Mouse (Mus musculus) heart, postnatal 0 days (tissue): ENCODE results near the gene Gm27021.

Source experiments
- CTCF ChIP-seq: IDR thresholded peaks from 2 replicates; pipeline ENCODE4 v1.5.1; 2016; ENCODE audit warnings: antibody characterized with exemption, control low read depth, low read depth
- EP300 ChIP-seq: IDR thresholded peaks from 2 replicates; pipeline ENCODE4 v1.6.1; 2016; ENCODE audit warnings: antibody characterized with exemption, low read depth

- TF ChIP-seq EP300: no peak
- no peak for TF ChIP-seq CTCF
Measured at GRCm38 (mm10) chr8:120666807-120667470, 940 bp downstream of the Gm27021 start.
